Mouse (Mus musculus) forebrain, embryonic 13.5 days (tissue): ENCODE data around the gene Ehmt1. TPM values are rescaled to one million over a fixed set of nuclear protein-coding genes. Genes with fewer than 3 reads are reported as not detected.
A peak's percentile ranks its signal among the peaks of the same experiment; 100 is the strongest.

Experiments
- ATAC-seq: fragments of 200-750 bp; cut with Nextera tagmentation; 2 replicates; pipeline ENCODE4 v1.8.0; 2017
- H3K27ac ChIP-seq: fragments of 300-500 bp; sonication (generic); 2 replicates; pipeline ENCODE4 v1.5.1; 2015; ENCODE audit warnings: inconsistent platforms, mild to moderate bottlenecking, moderate library complexity
- H3K27me3 ChIP-seq: fragments of 300-500 bp; sonication (generic); 2 replicates; pipeline ENCODE4 v1.6.1; 2015; ENCODE audit warnings: mild to moderate bottlenecking, inconsistent platforms
- H3K36me3 ChIP-seq: fragments of 300-500 bp; sonication (generic); 2 replicates; pipeline ENCODE4 v1.6.1; 2015; ENCODE audit warnings: mild to moderate bottlenecking, inconsistent platforms; ENCODE audit not compliant: poor library complexity, severe bottlenecking
- H3K4me1 ChIP-seq: fragments of 300-500 bp; sonication (generic); 2 replicates; pipeline ENCODE4 v1.6.1; 2015; ENCODE audit warnings: inconsistent platforms
- H3K4me2 ChIP-seq: fragments of 300-500 bp; sonication (generic); 2 replicates; pipeline ENCODE4 v1.6.1; 2015; ENCODE audit warnings: inconsistent platforms, mild to moderate bottlenecking, moderate library complexity
- H3K4me3 ChIP-seq: fragments of 300-500 bp; sonication (generic); 2 replicates; pipeline ENCODE4 v1.5.1; 2015; ENCODE audit warnings: mild to moderate bottlenecking, inconsistent platforms
- H3K9ac ChIP-seq: fragments of 300-500 bp; sonication (generic); 2 replicates; pipeline ENCODE4 v1.6.1; 2015; ENCODE audit warnings: mild to moderate bottlenecking, inconsistent platforms
- H3K9me3 ChIP-seq: fragments of 300-500 bp; sonication (generic); replicated peaks from 2 replicates; pipeline ENCODE4 v1.6.1; 2016; ENCODE audit warnings: inconsistent platforms
- WGBS: fragments of 180-500 bp; shearing (Covaris S2); methylation state at CpG from one replicate; pipeline ENCODE4 v1.1.7; 2015; 5-methylcytosine and 5-hydroxymethylcytosine counted together
- polyA plus RNA-seq: library from polyadenylated mRNA; unstranded; fragments of >200 nt; fragmentation: Nextera tagmentation; extraction: Ambion mirVana; gene quantifications from 2 replicates; pipeline ENCODE4 v1.2.1, GENCODE M21; 2015

The Ehmt1 gene
- polyA plus RNA-seq, 1 experiment from 2014 or later: 152 TPM

- Histone ChIP-seq H3K9ac (no peak overlapping the region), H3K9me3 (no peaks in the 10 kb centered on the region), H3K4me1 (peaks cover 6% of the 10 kb centered on the region), H3K36me3 (0 out of 2 replicates have a peak, but pooled peaks cover 7% of the 10 kb centered on the region), H3K4me2 (no peak overlapping the region), H3K4me3 (no peak overlapping the region), H3K27ac (no peak overlapping the region), H3K27me3 (no peaks in the 10 kb centered on the region)
- ATAC-seq: no peak
- 91% methylated on average over 5 of the region's 5 CpGs for WGBS
Measured at GRCm38 (mm10) chr2:24929593-24929992, 10.2 kb upstream of the Ehmt1 start.

- Histone ChIP-seq H3K4me3 (no peak overlapping the region), H3K4me2 (no peak overlapping the region), H3K36me3 (0 out of 2 replicates have a peak, but pooled peaks cover 7% of the 10 kb centered on the region), H3K4me1 (peaks cover 2% of the 10 kb centered on the region), H3K9ac (no peak overlapping the region), H3K27me3 (no peaks in the 10 kb centered on the region), H3K9me3 (no peaks in the 10 kb centered on the region), H3K27ac (no peak overlapping the region)
- no peak for ATAC-seq
- WGBS: 70% methylated on average over 2 of the region's 2 CpGs
Measured at GRCm38 (mm10) chr2:24929119-24929518, 9.7 kb upstream of the Ehmt1 start.

GRCm38 (mm10) chr2:24927810-24928479, 8.5 kb upstream of the Ehmt1 start:
- Histone ChIP-seq H3K4me2 (no peak overlapping the region), H3K9me3 (no peaks in the 10 kb centered on the region), H3K4me1 (no peaks in the 10 kb centered on the region), H3K27ac (no peak overlapping the region), H3K36me3 (0 out of 2 replicates have a peak, but pooled peaks cover 7% of the 10 kb centered on the region), H3K9ac (no peak overlapping the region), H3K27me3 (no peaks in the 10 kb centered on the region), H3K4me3 (no peak overlapping the region)
- WGBS: 68% methylated on average over 4 of the region's 4 CpGs
- ATAC-seq: no peak

GRCm38 (mm10) chr2:24926965-24927358, 7.5 kb upstream of the Ehmt1 start:
- no peak overlapping the region for H3K4me2 ChIP-seq
- WGBS: 79% methylated on average over 7 of the region's 7 CpGs
- no peak for ATAC-seq

GRCm38 (mm10) chr2:24926345-24926964, 7.0 kb upstream of the Ehmt1 start:
- no peak overlapping the region for H3K27ac ChIP-seq
- ATAC-seq: no peak
- H3K27me3 ChIP-seq: no peaks in the 10 kb centered on the region
- 88% methylated on average over 9 of the region's 9 CpGs for WGBS
- 0 out of 2 replicates have a peak, but pooled peaks cover 7% of the 10 kb centered on the region for H3K36me3 ChIP-seq
- H3K4me1 ChIP-seq: no peaks in the 10 kb centered on the region
- no peak overlapping the region for H3K4me2 ChIP-seq
- H3K4me3 ChIP-seq: no peak overlapping the region
- no peak overlapping the region for H3K9ac ChIP-seq
- H3K9me3 ChIP-seq: no peaks in the 10 kb centered on the region

More at GRCm38 (mm10) chr2:24926965-24927358, 7.5 kb upstream of the Ehmt1 start:
- Histone ChIP-seq H3K9ac (no peak overlapping the region), H3K27ac (no peak overlapping the region), H3K4me3 (no peak overlapping the region), H3K4me1 (no peaks in the 10 kb centered on the region), H3K27me3 (no peaks in the 10 kb centered on the region), H3K36me3 (0 out of 2 replicates have a peak, but pooled peaks cover 7% of the 10 kb centered on the region), H3K9me3 (no peaks in the 10 kb centered on the region)

- Histone ChIP-seq H3K27me3 (no peaks in the 10 kb centered on the region), H3K9ac (no peak overlapping the region), H3K4me2 (no peak overlapping the region), H3K4me3 (no peak overlapping the region), H3K36me3 (0 out of 2 replicates have a peak, but pooled peaks cover 7% of the 10 kb centered on the region), H3K9me3 (no peaks in the 10 kb centered on the region), H3K4me1 (no peaks in the 10 kb centered on the region), H3K27ac (no peak overlapping the region)
- no peak for ATAC-seq
- WGBS: 89% methylated on average over 8 of the region's 8 CpGs
Measured at GRCm38 (mm10) chr2:24925284-24925683, 5.9 kb upstream of the Ehmt1 start.

- Histone ChIP-seq H3K36me3 (0 out of 2 replicates have a peak, but pooled peaks cover 7% of the 10 kb centered on the region), H3K9me3 (no peaks in the 10 kb centered on the region), H3K9ac (no peak overlapping the region), H3K27ac (no peak overlapping the region), H3K27me3 (no peaks in the 10 kb centered on the region), H3K4me1 (no peaks in the 10 kb centered on the region), H3K4me2 (no peak overlapping the region), H3K4me3 (no peak overlapping the region)
- no peak for ATAC-seq
- WGBS: 56% methylated on average over 2 of the region's 2 CpGs
Measured at GRCm38 (mm10) chr2:24923561-24923960, 4.1 kb upstream of the Ehmt1 start.

GRCm38 (mm10) chr2:24919839-24920175, 393 bp upstream of the Ehmt1 start:
- no peaks in the 10 kb centered on the region for H3K9me3 ChIP-seq
- H3K27me3 ChIP-seq: no peaks in the 10 kb centered on the region
- ATAC-seq: peak; percentile 58
- H3K4me3 ChIP-seq: peak overlapping the region; percentile 93
- H3K9ac ChIP-seq: peak overlapping the region; percentile 98
- H3K4me1 ChIP-seq: peaks cover 16% of the 10 kb centered on the region
- H3K4me2 ChIP-seq: peak overlapping the region; percentile 75
- no peaks in the 10 kb centered on the region for H3K36me3 ChIP-seq
- WGBS: 10% methylated on average over 8 of the region's 8 CpGs
- peak overlapping the region; percentile 97; the same call in 1 of the 2 replicates for H3K27ac ChIP-seq

- Histone ChIP-seq H3K4me3 (no peak overlapping the region), H3K36me3 (peaks cover 22% of the 10 kb centered on the region), H3K9me3 (no peaks in the 10 kb centered on the region), H3K9ac (no peak overlapping the region), H3K4me2 (no peak overlapping the region), H3K27ac (no peak overlapping the region), H3K4me1 (peaks cover 16% of the 10 kb centered on the region), H3K27me3 (no peaks in the 10 kb centered on the region)
- ATAC-seq: no peak
- WGBS: 84% methylated on average over 3 of the region's 3 CpGs
Measured at GRCm38 (mm10) chr2:24914762-24915161, 4.7 kb downstream of the Ehmt1 start.

- H3K27ac ChIP-seq: no peak overlapping the region
- H3K4me1 ChIP-seq: peaks cover 8% of the 10 kb centered on the region
- no peaks in the 10 kb centered on the region for H3K27me3 ChIP-seq
- no peak overlapping the region for H3K9ac ChIP-seq
- H3K36me3 ChIP-seq: peaks cover 23% of the 10 kb centered on the region
- no peak for ATAC-seq
- H3K4me3 ChIP-seq: no peak overlapping the region
- H3K9me3 ChIP-seq: no peaks in the 10 kb centered on the region
- H3K4me2 ChIP-seq: no peak overlapping the region
Measured at GRCm38 (mm10) chr2:24912589-24912988, 6.8 kb downstream of the Ehmt1 start.

GRCm38 (mm10) chr2:24912189-24912588, 7.2 kb downstream of the Ehmt1 start:
- no peak overlapping the region for H3K9ac ChIP-seq
- no peak for ATAC-seq
- H3K4me2 ChIP-seq: no peak overlapping the region
- no peak overlapping the region for H3K4me3 ChIP-seq
- H3K9me3 ChIP-seq: no peaks in the 10 kb centered on the region
- H3K27ac ChIP-seq: no peak overlapping the region
- 91% methylated on average over 4 of the region's 4 CpGs for WGBS
- peaks cover 23% of the 10 kb centered on the region for H3K36me3 ChIP-seq
- H3K27me3 ChIP-seq: no peaks in the 10 kb centered on the region
- peaks cover 4% of the 10 kb centered on the region for H3K4me1 ChIP-seq

- Histone ChIP-seq H3K9me3 (no peaks in the 10 kb centered on the region), H3K36me3 (peaks cover 23% of the 10 kb centered on the region), H3K27me3 (no peaks in the 10 kb centered on the region), H3K4me2 (no peak overlapping the region), H3K4me1 (peaks cover 16% of the 10 kb centered on the region), H3K27ac (no peak overlapping the region), H3K4me3 (no peak overlapping the region), H3K9ac (no peak overlapping the region)
- 100% methylated on average over 4 of the region's 4 CpGs for WGBS
- ATAC-seq: no peak
Measured at GRCm38 (mm10) chr2:24910481-24910880, 8.9 kb downstream of the Ehmt1 start.
